Mouse (Mus musculus) inflammation-experienced regulatory T-cells, adult 16 weeks (primary cell): Measurements from ENCODE around the gene Wdr47. TPM values are rescaled to one million over a fixed set of nuclear protein-coding genes. Genes with fewer than 3 reads are reported as not detected.

Experiments used
- polyA plus RNA-seq: library from polyadenylated mRNA; unstranded; fragments of 100-300 nt; shearing (Covaris generic); gene quantifications from one replicate; pipeline ENCODE4 v1.2.1, GENCODE M21; 2017

Gene Wdr47
- 16.6 TPM for polyA plus RNA-seq

GRCm38 (mm10) chr3:108590786-108591529 lies at the start of gene Wdr47:
Gene Wdr47 (plus strand): TSS chr3:108591279.

GRCm38 (mm10) chr3:108562133-108562730 lies 28.8 kb upstream of the Wdr47 start, which contains the start of gene Tmem167b:
Gene Tmem167b (minus strand): TSS chr3:108562466.

GRCm38 (mm10) chr3:108571443-108572294 lies 19.4 kb upstream of the Wdr47 start, which contains the start of gene Taf13:
Gene Taf13 (plus strand): TSS chr3:108571698.

GRCm38 (mm10) chr3:108653710-108654379 lies 62.8 kb downstream of the Wdr47 start, which contains the start of gene Clcc1:
Gene Clcc1 (plus strand): TSS chr3:108653913.

Other genes with a start within 250 kb of the Wdr47 start
- gene Mybphl, start 226.4 kb upstream of the Wdr47 start, polyA plus RNA-seq = not detected
- gene Psrc1, start 207.4 kb upstream of the Wdr47 start, polyA plus RNA-seq = 1.4 TPM
- gene Celsr2, start 175.7 kb upstream of the Wdr47 start, polyA plus RNA-seq = 0.61 TPM
- 185 TPM for gene Sars, start 146.1 kb upstream of the Wdr47 start, polyA plus RNA-seq
- gene 1700013F07Rik, start 57.1 kb upstream of the Wdr47 start, polyA plus RNA-seq = not detected
- 2.3 TPM for gene 5330417C22Rik, start 54.7 kb upstream of the Wdr47 start, polyA plus RNA-seq
- 39.7 TPM for gene Tmem167b, start 28.8 kb upstream of the Wdr47 start, polyA plus RNA-seq
- gene Taf13, start 19.6 kb upstream of the Wdr47 start, polyA plus RNA-seq = 26.2 TPM
- gene Clcc1, start 62.6 kb downstream of the Wdr47 start, polyA plus RNA-seq = 80.6 TPM
- 3.2 TPM for gene Gpsm2, start 131.0 kb downstream of the Wdr47 start, polyA plus RNA-seq
- gene Aknad1, start 148.4 kb downstream of the Wdr47 start, polyA plus RNA-seq = not detected
- gene Stxbp3, start 249.2 kb downstream of the Wdr47 start, polyA plus RNA-seq = 76.5 TPM